Comparison of ENCODE assay signal across 8 mouse cellular contexts in the genomic region with DNA sequence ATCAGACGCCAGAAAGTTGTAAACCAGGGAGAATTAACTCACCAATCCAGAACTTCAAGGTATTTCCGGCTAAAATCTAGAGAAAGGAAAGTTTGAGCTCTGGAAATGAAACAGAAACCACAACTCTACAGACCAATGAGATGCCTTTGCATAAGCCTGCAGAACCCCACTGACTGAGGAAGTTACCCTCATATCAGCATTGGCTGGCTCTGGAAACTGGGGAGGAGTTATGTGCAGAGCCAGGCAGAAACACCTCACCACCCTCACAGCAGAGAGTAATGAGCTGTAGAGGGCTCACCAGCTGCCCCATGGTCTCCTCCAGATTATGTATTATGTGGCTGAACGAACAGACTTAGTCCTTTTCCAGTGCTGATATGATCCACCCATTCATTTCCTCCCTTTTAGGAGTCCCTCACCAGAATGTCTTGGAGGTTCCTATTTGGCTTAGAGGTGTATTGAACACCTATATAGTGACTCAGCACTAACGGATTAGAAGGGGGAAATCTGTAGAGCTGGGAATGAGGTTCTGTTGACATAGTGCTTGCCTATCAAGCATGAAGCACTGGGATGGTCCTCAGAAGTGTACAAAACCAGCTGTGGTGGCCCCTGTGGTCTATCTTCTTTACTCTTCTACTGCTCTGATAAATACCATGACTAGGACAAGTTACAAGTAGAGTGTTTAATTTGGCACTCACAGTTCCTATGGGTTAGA. TPM values are rescaled to one million over a fixed set of nuclear protein-coding genes. Genes with fewer than 3 reads are reported as not detected.
DNase-seq lines count a peak whose midpoint lies in the region; ATAC-seq and TF ChIP-seq lines count a peak whose summit lies in the region.
"Not testable (repeated sequence)": the region's sequence is repeated elsewhere in the genome, so short reads cannot be mapped to it uniquely, and the experiment has no call there.
"Had no signal": no experiment of that assay in that cellular context is flagged by ENCODE, and none has a peak within 500 bp of the region (broad histone marks: within the 10 kb centered on the region; RNA-seq: fewer than 3 reads in every experiment).

A gene (minus strand): TSS at position 98 of the 712 bp plus-strand sequence.

- H3K79me2 ChIP-seq in macrophage (ENCODE audit: inconsistent target): peaks cover 37% of the 10 kb centered on the region

- DNase-seq in limb, embryonic 14.5 days (ENCODE audit: low spot score): not testable (repeated sequence)

- not testable (repeated sequence) for H3K27me3 ChIP-seq in forebrain, embryonic 13.5 days; heart, embryonic 15.5 days; intestine, embryonic 15.5 days (replicated peaks); limb, embryonic 14.5 days (ENCODE audit: control insufficient read depth, insufficient read depth, low read length); neural tube, embryonic 13.5 days

- TF ChIP-seq POLR2A in limb, embryonic 14.5 days (IDR thresholded peaks at IDR 0.05; ENCODE audit: borderline replicate concordance, extremely low read depth, insufficient read depth, insufficient read length): not testable (repeated sequence)

- not testable (repeated sequence) for H3K36me3 ChIP-seq in forebrain, embryonic 13.5 days (ENCODE audit: poor library complexity, severe bottlenecking); heart, embryonic 15.5 days; intestine, embryonic 15.5 days; limb, embryonic 14.5 days (ENCODE audit: control insufficient read depth, insufficient read depth, low read length); macrophage (ENCODE audit: inconsistent target); neural tube, embryonic 13.5 days

- 30% methylated on average over 4 of the region's 4 CpGs for WGBS in forebrain, embryonic 13.5 days
- 17% methylated on average over 4 of the region's 4 CpGs for WGBS in heart, embryonic 15.5 days
- whole genome bisulfite sequencing in intestine, embryonic 15.5 days: 20% methylated on average over 4 of the region's 4 CpGs
- WGBS in limb, embryonic 14.5 days: 26% methylated on average over 4 of the region's 4 CpGs
- 14% methylated on average over 3 of the region's 4 CpGs for WGBS in macrophage (ENCODE audit: missing documents)
- 31% methylated on average over 4 of the region's 4 CpGs for whole genome bisulfite sequencing in neural tube, embryonic 13.5 days

- peak; percentile 61; the same call in 1 of the 2 replicates for ATAC-seq in forebrain, embryonic 13.5 days
- ATAC-seq in heart, embryonic 15.5 days (replicated peaks; ENCODE audit: insufficient number of reproducible peaks, insufficient read depth, low FRiP score, low read depth): peak; percentile 93
- ATAC-seq in intestine, embryonic 15.5 days: peak; percentile 97
- peak; percentile 87 for ATAC-seq in limb, embryonic 14.5 days (ENCODE audit: low FRiP score, low read depth)
- ATAC-seq in neural tube, embryonic 13.5 days (ENCODE audit: low read depth): not testable (repeated sequence)

- not testable (repeated sequence) for H3K9me3 ChIP-seq in forebrain, embryonic 13.5 days (replicated peaks); heart, embryonic 15.5 days (replicated peaks); intestine, embryonic 15.5 days; limb, embryonic 14.5 days (ENCODE audit: control insufficient read depth, low read length); neural tube, embryonic 13.5 days

- H3K9ac ChIP-seq in forebrain, embryonic 13.5 days; neural tube, embryonic 13.5 days: not testable (repeated sequence)
- H3K9ac ChIP-seq in heart, embryonic 15.5 days: peak within 1 kb of the TSS; percentile 49
- 0 out of 2 replicates have a peak within 1 kb of the TSS, but pooled peaks have one; percentile 13 for H3K9ac ChIP-seq in intestine, embryonic 15.5 days
- peak within 1 kb of the TSS; percentile 38 for H3K9ac ChIP-seq in limb, embryonic 14.5 days (ENCODE audit: low read depth, low read length, severe bottlenecking)

- H3K4me2 ChIP-seq in forebrain, embryonic 13.5 days: peak within 1 kb of the TSS; percentile 40
- H3K4me2 ChIP-seq in heart, embryonic 15.5 days: peak within 1 kb of the TSS; percentile 59
- H3K4me2 ChIP-seq in intestine, embryonic 15.5 days (replicated peaks): peak within 1 kb of the TSS; percentile 56
- H3K4me2 ChIP-seq in limb, embryonic 14.5 days (replicated peaks; ENCODE audit: low read depth, low read length, severe bottlenecking): peak within 1 kb of the TSS; percentile 49
- peak within 1 kb of the TSS; percentile 38 for H3K4me2 ChIP-seq in neural tube, embryonic 13.5 days

- H3K27ac ChIP-seq in brown adipose tissue, adult 24 weeks (replicated peaks; ENCODE audit: low read depth, low read length): peak within 1 kb of the TSS; percentile 89
- not testable (repeated sequence) for H3K27ac ChIP-seq in forebrain, embryonic 13.5 days; intestine, embryonic 15.5 days; limb, embryonic 14.5 days (replicated peaks; ENCODE audit: low read depth, low read length); neural tube, embryonic 13.5 days (replicated peaks)
- H3K27ac ChIP-seq in heart, embryonic 15.5 days: peak within 1 kb of the TSS; percentile 74
- H3K27ac ChIP-seq in macrophage: peak within 1 kb of the TSS; percentile 92

- not testable (repeated sequence) for H3K4me1 ChIP-seq in brown adipose tissue, adult 24 weeks (ENCODE audit: control insufficient read depth, insufficient read depth, insufficient read length, low read length); forebrain, embryonic 13.5 days; heart, embryonic 15.5 days (replicated peaks); intestine, embryonic 15.5 days (replicated peaks); limb, embryonic 14.5 days (ENCODE audit: control insufficient read depth, insufficient read depth, low read length); neural tube, embryonic 13.5 days (replicated peaks)

- H3K4me3 ChIP-seq in brown adipose tissue, adult 24 weeks (ENCODE audit: insufficient read depth, low read depth, low read length): peak within 1 kb of the TSS; percentile 74
- peak within 1 kb of the TSS; percentile 22 for H3K4me3 ChIP-seq in forebrain, embryonic 13.5 days
- peak within 1 kb of the TSS; percentile 63 for H3K4me3 ChIP-seq in heart, embryonic 15.5 days
- H3K4me3 ChIP-seq in intestine, embryonic 15.5 days (replicated peaks): peak within 1 kb of the TSS; percentile 39
- H3K4me3 ChIP-seq in limb, embryonic 14.5 days (replicated peaks; ENCODE audit: low read length): peak within 1 kb of the TSS; percentile 37
- peak within 1 kb of the TSS; percentile 70 for H3K4me3 ChIP-seq in macrophage (ENCODE audit: inconsistent target)
- H3K4me3 ChIP-seq in neural tube, embryonic 13.5 days: peak within 1 kb of the TSS; percentile 31

RNA-seq across cellular contexts. Expression of the gene that starts here (rescaled TPM):
- polyA plus RNA-seq in brown adipose tissue, adult 24 weeks (2012; ENCODE audit: insufficient read depth, insufficient read length, missing spikeins): 10.5 and 11.9 TPM in 2 replicates
- polyA plus RNA-seq in forebrain, embryonic 13.5 days (2015; fragmentation: Nextera tagmentation; extraction: Ambion mirVana): 1.1 and 1.2 TPM in 2 replicates
- 8.6 and 10.1 TPM in 2 replicates for polyA plus RNA-seq in heart, embryonic 15.5 days (2015; fragmentation: Nextera tagmentation; extraction: Ambion mirVana)
- polyA plus RNA-seq in intestine, embryonic 15.5 days (2015; fragmentation: Nextera tagmentation; extraction: Ambion mirVana): 5.1 and 6.3 TPM in 2 replicates
- polyA plus RNA-seq in limb, embryonic 14.5 days (2012; rRNA removed): 6.5 and 9.1 TPM in 2 replicates
- polyA plus RNA-seq in limb, embryonic 14.5 days (2014; fragmentation: Nextera tagmentation; extraction: Ambion mirVana): 5.7 and 6.0 TPM in 2 replicates
- total RNA-seq in macrophage (2018; cell fraction: chromatin; rRNA removed): 100 to 1,000 TPM; 173 to 509 (median 329) TPM
- total RNA-seq in macrophage (2018; cell fraction: cytosol; rRNA removed): 100 to 1,000 TPM in 13 of 26 experiments, 10 to 100 TPM in 13; 49.1 to 149 (median 101) TPM
- total RNA-seq in macrophage (2018; cell fraction: nucleus; rRNA removed): 100 to 1,000 TPM; 110 to 465 (median 225) TPM
- polyA plus RNA-seq in macrophage (2018): 29.2 to 58.7 TPM (median 53.4 TPM) in 3 replicates
- polyA plus RNA-seq in neural tube, embryonic 13.5 days (2015; fragmentation: Nextera tagmentation; extraction: Ambion mirVana): 2.3 and 3.1 TPM in 2 replicates
- total RNA-seq: MEL had no signal

Comparison
In these comparisons a context has a peak if more than half of its experiments do, and no peak if none do; other contexts are left out.
1. H3K4me3 ChIP-seq: peak in every context shown above with its lines; median percentile 74 in brown adipose tissue, adult 24 weeks; 70 in macrophage; 63 in heart, embryonic 15.5 days; 39 in intestine, embryonic 15.5 days; 37 in limb, embryonic 14.5 days; 31 in neural tube, embryonic 13.5 days; 22 in forebrain, embryonic 13.5 days.